Mouse (Mus musculus) cortical plate, adult 2 months (tissue): Measurements from ENCODE around the gene Mov10. TPM values are rescaled to one million over a fixed set of nuclear protein-coding genes. Genes with fewer than 3 reads are reported as not detected.

Experiments used
- H3K27ac ChIP-seq: fragments of 200-500 bp; 2 replicates; pipeline ENCODE4 v1.5.1; 2012; ENCODE audit warnings: low read length, control low read depth, inconsistent platforms; ENCODE audit not compliant: insufficient read depth
- H3K4me1 ChIP-seq: fragments of 200-500 bp; 2 replicates; pipeline ENCODE4 v1.6.1; 2011; ENCODE audit warnings: low read length; ENCODE audit not compliant: control insufficient read depth, insufficient read depth
- H3K4me3 ChIP-seq: fragments of 200-500 bp; 2 replicates; pipeline ENCODE4 v1.5.1; 2011; ENCODE audit warnings: mild to moderate bottlenecking, low read length, control low read depth; ENCODE audit not compliant: insufficient read depth
- CTCF ChIP-seq: fragments of 200-500 bp; IDR thresholded peaks from 2 replicates; pipeline ENCODE4 v1.5.1; 2011; ENCODE audit warnings: mild to moderate bottlenecking, control low read depth, low read length; ENCODE audit not compliant: insufficient read depth; ENCODE audit errors: extremely low read depth
- POLR2A ChIP-seq: fragments of 200-500 bp; IDR thresholded peaks from 2 replicates; pipeline ENCODE4 v1.6.1; 2011; ENCODE audit warnings: mild to moderate bottlenecking, low read length, control low read depth; ENCODE audit not compliant: insufficient read depth; ENCODE audit errors: extremely low read depth
- polyA plus RNA-seq: library from polyadenylated mRNA; depleted of rRNA; stranded (reverse); fragments of >200 nt; gene quantifications from 2 replicates; pipeline ENCODE4 v1.2.3, GENCODE M21; 2012

Mov10 gene
- polyA plus RNA-seq, 1 experiment, result 13.4 TPM

DNA sequence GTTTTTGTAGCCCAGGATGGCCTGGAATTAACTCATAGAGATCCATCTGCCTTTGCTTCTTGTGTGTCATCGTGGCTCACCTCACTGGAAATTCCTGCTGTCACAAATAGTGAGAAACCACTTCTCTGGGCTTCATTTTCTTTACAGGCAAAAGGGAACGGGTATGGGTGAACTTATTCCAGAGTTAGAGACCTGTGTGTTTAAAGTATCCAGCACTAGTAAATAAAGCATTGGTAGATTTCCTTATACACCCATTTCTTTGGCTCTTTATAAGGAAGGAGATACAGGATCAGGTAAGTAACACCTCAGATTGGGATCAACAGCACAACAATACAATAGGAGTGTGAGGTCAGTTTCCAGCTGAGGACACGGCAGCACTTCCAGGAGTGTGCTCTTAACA is 30.3 kb downstream of the Mov10 start, which contains the start of gene Rhoc:
TSS of gene Rhoc (plus strand) at position 301 of the 400 bp plus-strand sequence.
- H3K27ac ChIP-seq, result peak within 1 kb of the TSS; percentile 66; the same call in 1 of the 2 replicates
- peak within 1 kb of the TSS; percentile 42 for H3K4me3 ChIP-seq
- peaks cover 14% of the 10 kb centered on the region for H3K4me1 ChIP-seq
- TF ChIP-seq POLR2A (no peak), CTCF (no peak)

DNA sequence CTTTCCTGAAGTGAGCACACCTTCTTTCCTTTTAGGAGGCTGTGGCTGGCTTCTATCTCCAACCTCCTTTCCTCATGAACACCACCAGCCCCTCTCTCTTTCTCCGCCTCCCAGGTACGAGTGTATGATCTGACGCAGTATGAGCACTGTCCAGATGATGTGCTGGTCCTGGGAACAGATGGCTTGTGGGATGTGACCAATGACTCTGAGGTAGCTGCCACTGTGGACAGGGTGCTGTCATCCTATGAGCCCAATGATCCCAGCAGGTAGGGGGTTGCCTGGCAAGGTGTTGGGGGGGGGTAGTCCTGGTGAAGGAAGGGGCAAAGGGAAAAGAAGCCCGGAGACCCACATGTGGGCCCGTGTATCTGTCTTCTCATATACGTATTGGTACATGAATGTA is 33.1 kb downstream of the Mov10 start:
- no peak for TF ChIP-seq POLR2A
- TF ChIP-seq CTCF, result no peak
- Histone ChIP-seq H3K4me1 (peaks cover 2% of the 10 kb centered on the region; the same call in 1 of the 2 replicates), H3K27ac (no peak overlapping the region), H3K4me3 (no peak overlapping the region)

DNA sequence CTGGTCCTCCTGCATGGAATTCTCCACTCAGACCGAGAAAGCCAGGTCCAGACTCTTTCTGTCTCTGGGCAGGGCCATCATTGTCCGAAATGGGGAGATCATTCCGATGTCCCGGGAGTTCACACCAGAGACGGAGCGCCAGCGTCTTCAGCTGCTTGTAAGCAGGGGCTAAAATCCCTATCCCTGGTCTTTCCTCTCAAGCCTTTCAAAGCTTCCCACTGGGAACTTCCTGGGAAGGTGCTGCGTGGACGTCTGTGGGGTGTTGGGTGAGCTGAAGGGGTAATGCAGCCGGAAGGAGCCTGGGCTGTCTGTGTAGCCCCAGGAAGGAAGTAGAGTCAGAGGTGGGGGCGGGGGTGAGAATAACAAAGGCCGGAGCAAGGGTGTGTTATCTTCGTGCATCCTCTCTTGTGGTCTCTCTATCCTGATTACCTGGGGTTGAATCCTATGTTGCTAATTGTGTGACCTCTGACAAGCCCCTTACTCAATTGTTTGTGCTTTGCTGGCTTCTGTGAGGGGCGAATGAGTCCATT is 34.3 kb downstream of the Mov10 start:
- TF ChIP-seq CTCF (no peak), POLR2A (no peak)
- Histone ChIP-seq H3K27ac (no peak overlapping the region), H3K4me1 (peaks cover 2% of the 10 kb centered on the region; the same call in 1 of the 2 replicates), H3K4me3 (no peak overlapping the region)

DNA sequence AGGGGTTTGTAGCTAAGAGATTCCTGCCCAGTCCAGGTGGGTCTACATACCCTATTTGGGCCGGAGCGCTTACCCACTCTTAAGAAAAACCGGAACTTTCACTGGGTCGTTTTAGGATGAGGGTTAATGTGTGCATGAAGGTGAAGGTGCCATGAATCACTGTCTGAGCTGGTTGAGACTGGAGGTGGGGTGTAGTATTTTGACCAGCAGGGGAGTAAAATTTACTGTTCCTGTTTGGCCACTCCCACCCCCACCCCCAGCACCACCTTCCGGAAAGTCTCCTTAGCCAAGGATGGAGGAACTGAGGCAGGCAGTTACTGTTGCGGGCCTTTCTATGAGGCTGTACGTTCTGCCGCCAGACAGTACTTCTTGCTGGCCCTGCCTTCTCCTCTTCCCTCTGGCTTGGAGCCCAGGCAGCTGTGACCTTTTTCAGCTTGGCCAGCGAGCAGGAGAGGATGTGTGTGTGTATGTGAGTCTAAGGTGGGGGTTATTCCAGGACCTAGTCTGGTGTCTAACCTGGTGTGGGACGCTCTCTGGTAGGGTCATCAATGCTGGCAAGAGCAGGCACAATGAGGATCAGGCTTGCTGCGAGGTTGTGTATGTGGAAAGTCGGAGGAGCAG is 36.2 kb downstream of the Mov10 start:
- Histone ChIP-seq H3K4me3 (no peak overlapping the region), H3K4me1 (no peaks in the 10 kb centered on the region), H3K27ac (no peak overlapping the region)
- TF ChIP-seq POLR2A, result no peak
- TF ChIP-seq CTCF, result no peak

DNA sequence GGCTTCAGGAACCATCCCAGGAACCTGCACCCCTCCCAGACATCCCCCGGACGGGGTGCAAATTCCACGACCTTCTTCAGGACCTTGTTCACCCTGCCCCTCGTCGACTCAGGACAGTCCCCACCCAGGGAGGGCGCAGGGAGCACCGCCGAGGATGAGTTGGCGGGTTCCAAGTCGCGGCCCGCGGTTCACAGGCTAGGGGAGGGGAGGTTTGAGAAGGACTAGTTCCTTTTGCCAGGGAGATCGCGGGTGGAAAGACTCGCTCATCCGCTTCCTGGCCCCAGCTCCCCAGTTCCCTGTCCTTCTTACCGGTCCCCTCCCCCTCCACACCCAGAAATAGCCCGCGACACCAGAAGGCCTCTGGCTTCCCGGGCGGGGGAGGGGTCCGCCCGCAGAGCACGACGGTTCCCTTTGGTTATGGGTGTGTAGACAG is 36.9 kb downstream of the Mov10 start, which contains the start of gene Fam19a3:
TSS of gene Fam19a3 (minus strand) at position 370 of the 433 bp plus-strand sequence.
- TF ChIP-seq POLR2A (no peak), CTCF (no peak)
- H3K27ac ChIP-seq, result no peak within 1 kb of the TSS
- H3K4me1 ChIP-seq, result no peaks in the 10 kb centered on the region
- H3K4me3 ChIP-seq, result peak within 1 kb of the TSS; percentile 27

DNA sequence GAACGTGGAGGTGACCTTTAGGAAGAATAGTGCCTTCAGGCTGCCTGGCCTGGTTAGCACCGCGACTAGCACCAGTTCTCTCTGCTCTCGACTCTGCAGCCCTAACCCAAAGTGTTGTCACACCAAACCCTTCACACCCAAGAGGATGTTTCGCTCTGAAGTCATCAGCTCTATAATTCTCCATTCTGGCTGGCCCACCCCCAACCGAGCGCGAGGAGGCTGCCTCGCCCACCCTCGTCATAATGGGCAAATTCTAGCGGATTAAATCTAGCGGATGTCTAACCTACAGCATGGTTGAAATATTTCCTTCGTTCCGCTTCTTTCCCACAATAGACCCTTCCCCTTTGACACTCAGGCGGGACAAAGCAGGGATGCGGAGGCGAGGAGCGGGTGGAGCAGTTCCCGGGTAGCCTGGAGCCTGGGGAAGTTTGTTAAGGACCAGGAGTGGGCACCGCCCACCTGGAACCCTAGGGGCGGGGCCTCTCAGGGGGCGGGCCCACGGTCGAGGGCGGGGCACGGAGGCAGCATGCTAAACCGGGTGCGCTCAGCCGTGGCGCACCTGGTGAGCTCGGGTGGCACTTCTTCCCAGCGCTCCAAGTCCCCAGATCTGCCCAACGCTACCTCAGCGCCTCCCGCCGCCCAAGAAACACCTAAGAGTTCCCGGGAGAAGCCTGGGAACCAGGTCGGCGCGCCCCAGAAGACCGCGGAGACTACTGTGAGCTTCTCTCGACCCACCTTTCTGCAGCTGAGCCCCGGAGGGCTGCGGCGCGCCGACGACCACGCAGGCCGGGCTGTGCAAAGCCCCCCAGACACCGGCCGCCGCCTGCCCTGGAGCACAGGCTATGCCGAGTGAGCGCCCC is 37.6 kb downstream of the Mov10 start, which contains the start of gene Ppm1j:
TSS of gene Ppm1j (plus strand) at position 496 of the 860 bp plus-strand sequence.
- no peak within 1 kb of the TSS for H3K27ac ChIP-seq
- TF ChIP-seq CTCF (no peak), POLR2A (no peak)
- H3K4me3 ChIP-seq, result peak within 1 kb of the TSS; percentile 27
- no peaks in the 10 kb centered on the region for H3K4me1 ChIP-seq

DNA sequence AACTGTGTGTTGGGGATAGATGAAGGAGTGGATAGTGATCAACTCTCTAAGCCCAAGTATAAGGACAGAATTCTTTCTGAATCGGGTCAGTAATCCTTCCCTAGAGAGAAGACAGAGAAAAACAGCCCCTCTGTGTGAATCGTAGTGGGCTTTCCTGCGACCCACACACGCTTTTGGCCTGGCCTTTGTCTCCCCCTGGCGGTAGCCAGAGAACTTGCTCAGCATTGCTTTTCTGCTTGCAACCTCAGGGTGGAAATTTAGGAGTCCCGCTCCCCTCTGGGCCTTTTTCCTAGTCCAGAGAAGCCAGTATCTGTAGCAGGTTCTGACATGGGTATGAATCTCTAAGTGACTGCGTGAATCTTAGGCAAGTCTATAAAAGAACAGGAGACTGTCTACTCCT is 38.4 kb downstream of the Mov10 start:
- TF ChIP-seq POLR2A (no peak), CTCF (peak; percentile 88)
- Histone ChIP-seq H3K4me1 (no peaks in the 10 kb centered on the region), H3K4me3 (no peak overlapping the region), H3K27ac (no peak overlapping the region)

DNA sequence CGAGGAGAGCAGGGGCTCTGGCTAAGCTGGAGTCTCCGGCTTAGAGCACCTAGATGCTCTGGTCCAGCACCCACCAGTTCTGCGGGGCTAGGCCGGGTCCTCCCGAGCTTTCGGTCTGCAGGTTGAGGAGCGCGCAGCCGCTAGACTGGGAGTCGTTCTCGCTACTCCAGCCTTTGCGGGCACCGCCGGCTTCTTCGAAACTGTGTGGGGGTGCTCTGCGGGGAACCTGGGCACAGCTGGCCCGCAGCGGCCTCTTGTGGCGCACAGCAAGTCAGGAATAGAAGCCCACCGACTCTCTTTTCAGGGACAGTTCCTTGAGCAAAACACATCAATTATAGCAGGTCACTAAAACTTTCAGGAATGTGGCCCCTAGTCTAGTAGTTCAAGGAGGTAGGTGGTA is 41.0 kb downstream of the Mov10 start:
- Histone ChIP-seq H3K4me1 (no peaks in the 10 kb centered on the region), H3K27ac (no peak overlapping the region), H3K4me3 (no peak overlapping the region)
- peak; percentile 27 for TF ChIP-seq CTCF
- TF ChIP-seq POLR2A, result no peak

DNA sequence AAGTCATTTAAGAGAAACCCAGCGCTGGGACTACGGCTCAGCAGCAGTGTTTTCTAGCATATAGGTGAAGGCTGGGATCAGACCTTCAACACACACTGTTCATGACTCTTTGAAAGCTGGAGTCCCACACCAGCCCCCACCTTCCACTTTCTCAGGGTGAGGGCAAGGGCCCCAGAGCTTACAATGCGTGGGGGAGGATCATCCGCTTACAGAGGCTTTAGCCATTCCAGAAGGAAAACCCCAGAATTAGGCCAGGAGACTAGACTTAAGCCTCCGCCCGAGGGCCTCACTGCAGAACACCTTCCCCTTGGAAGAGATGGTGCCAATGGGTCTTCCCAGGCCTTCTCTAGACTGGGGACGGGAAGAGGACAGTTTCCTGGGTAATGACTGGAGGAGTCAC is 45.1 kb downstream of the Mov10 start:
- Histone ChIP-seq H3K27ac (no peak overlapping the region), H3K4me1 (no peaks in the 10 kb centered on the region), H3K4me3 (no peak overlapping the region)
- TF ChIP-seq CTCF, result no peak
- no peak for TF ChIP-seq POLR2A

DNA sequence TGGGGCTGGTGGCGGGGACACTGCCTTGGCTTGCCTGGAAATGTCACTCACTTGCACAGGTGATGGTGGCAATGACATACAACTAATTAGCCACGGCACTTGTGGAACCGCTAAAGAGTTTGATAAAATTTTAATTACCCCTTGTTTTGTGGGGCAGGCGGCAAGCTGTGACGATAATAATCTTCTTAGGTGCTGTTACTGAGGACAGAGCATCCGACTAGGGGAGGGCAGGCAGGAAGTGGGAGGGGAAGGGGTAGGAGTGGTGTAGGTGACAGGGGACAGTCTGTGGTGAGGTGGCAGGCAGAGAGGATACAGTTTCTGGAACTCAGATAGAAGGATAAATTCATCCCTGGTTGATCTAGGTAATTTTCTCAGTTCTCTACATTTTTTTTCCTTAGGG is 46.9 kb downstream of the Mov10 start:
- Histone ChIP-seq H3K4me3 (no peak overlapping the region), H3K4me1 (no peaks in the 10 kb centered on the region), H3K27ac (no peak overlapping the region)
- TF ChIP-seq POLR2A (no peak), CTCF (no peak)
